Mouse (Mus musculus) ovary, adult 18-20 months (tissue): ENCODE measurements at regions not wholly inside any gene's neighbourhood (a gene's known extent, or its start where the extent isn't known, plus 50 kb on each side); places are given as distances from the start of the nearest gene placed in this dataset.

Experiments used
- DNase-seq: peaks from one replicate; pipeline ENCODE4 v3.0.0; 2022; ENCODE audit warnings: low spot score, mixed read lengths

DNA sequence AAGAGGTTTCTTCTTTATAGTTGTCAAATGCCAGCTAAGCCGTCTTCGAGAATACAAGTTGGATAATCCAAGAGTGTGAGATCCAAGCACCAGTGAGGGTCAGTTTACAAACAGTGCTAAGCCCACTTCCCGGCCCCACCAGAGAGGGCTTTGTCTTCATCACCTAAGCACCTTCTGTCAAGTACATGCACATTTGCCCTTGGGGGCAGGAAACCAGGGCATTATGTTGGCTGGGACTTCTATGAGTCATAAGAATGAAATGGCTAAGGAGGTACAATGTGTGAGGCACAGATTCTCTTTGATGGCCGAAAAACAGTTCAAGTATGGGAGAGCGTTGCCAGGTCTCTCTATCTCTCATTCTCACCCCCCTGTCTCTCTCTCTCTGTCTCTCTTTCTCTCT, 387.1 kb downstream of the Nedd1 start:
- no peak for DNase-seq

DNA sequence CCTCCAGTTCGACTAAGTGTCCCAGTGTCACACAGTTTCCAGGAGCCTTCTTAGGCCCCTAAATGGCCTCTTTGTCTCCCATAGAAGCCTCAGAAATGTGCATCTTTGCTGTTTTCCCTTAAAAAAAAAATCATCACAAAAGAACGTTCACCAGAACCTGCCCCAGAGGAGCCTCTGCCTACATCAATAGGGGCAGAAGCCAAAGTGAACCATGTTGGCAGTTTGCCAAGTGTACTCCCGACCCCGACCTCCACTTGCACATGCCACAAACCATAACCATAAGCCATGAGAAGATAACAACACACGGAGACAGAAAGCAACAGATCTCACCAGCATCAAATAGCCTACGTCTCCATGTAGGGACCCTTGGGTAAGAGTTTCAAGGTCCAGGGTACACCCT, 388.4 kb downstream of the Nedd1 start:
- DNase-seq: no peak

DNA sequence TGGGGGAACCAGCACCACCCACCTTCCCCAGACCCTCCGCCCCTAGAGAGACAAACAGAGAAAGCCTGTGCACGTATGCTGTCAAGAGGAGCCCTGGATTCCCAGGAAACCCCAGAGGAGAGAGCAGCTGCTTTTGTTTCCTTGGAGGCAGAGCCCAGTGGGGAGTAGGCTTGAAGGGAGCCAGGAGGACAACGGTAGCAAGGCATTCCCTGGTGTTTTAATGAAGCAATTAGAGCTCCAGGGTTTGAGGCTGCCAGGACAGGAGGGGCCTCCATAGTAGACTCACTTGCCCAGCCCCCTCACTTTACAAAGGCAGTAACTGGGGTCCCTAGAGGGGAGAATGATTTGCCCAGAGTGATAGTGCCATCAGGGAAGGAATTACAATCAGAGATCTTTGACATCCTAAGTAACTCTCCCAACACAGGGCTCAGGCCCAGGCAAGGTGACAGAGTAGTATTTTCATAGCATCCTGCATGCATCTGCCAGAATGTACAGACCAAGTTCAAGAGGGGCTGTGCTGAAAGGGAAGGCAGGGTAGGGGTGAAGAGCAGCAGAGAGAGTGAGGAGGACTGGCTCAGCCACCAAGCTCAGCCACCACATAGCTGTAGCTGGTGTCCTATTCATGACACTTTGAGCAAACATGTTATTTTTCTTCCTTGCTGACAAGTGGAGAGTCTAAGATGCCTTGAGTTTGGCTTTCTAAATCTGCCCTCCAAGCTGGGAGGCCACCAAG, 389.0 kb downstream of the Nedd1 start:
- DNase-seq: no peak

DNA sequence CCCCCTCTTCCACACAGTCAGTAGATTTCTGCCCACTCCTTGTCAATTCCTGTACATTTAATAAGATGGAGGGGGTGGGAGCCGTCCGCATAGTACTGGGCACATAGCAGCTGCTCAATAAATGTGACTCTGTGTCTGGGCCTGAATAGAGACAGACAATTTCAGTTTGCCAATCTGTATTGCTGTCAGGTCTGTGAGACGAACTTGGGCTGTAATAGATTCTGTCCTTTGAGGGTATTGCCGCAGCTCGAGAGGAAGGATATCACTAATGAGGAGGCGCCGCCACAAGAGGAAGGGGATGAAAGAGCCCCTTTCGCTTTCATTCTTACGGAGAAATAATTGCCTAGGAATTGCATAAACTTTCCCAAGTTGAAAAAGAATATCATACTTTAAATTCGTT, 392.1 kb downstream of the Nedd1 start:
- DNase-seq: no peak

DNA sequence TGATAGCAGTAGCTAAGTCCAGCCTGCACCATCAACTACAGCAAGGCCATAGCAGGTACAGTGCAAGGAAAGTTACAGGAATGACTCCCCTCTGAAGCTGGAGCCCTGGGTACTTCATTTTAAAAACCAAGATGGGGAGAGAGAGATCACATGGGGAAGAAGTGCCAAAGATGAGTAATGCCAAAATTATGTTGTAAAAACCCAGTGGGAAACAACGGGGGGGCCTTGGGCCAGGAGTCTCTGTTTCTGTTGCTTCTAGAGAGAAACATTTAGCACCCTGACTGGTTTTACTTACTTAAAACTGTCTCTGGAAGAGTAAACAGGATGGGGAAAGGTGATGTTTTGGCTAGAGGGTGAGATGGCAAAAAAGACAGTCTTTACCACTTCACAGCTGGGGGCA, 392.6 kb downstream of the Nedd1 start:
- no peak for DNase-seq

DNA sequence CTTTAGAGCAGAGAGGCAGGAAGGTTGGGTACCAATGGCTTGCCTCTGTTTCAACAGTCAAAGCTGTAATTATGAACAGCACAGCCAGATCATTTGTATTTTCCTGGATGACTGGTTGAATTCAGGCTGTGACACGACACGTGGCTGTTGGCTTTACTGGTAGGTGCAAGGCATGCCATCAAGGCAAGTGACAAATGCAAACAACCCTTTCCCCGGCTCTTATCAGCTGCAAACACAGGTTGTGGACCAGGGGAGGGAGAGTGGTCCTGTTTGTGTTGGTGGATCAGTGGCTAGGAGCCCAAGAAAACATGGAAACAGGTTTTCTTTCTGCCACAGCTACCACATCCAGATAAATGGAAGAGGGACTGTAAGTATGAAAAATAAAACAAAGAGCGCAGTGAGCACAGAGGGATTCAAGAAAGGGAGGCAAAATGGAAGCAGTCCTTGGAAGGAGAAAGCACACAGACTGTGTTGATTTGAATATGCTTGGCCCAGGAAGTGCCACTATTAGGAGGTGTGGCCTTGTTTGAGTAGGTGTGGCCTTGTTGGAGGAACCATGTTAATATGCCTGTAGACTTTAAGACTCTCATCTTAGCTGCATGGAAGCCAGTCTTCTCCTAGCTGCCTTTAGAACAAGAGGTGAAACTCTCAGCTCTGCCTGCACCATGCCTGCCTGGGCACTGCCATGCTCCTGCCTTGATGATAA, 396.8 kb downstream of the Nedd1 start:
- DNase-seq: no peak

DNA sequence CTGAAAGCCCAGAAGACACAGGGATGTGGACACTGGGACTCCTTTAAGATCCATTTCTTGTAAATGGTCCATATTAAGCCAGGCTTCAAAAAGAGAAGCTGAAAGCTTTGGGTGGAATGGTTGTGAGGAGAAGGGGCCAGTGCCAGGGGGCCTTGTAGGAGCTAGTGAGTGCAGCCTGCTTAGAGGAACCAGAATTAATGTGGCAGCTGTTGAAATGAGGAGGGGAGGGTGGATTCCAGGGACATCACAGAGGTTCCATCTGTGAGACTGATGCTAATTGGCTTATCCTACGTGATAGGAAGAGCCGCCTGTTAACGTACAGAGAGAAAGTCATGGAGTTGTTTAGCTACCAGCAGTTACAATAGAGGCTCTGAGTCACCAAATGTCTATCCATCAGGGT, 407.6 kb downstream of the Nedd1 start:
- no peak for DNase-seq

DNA sequence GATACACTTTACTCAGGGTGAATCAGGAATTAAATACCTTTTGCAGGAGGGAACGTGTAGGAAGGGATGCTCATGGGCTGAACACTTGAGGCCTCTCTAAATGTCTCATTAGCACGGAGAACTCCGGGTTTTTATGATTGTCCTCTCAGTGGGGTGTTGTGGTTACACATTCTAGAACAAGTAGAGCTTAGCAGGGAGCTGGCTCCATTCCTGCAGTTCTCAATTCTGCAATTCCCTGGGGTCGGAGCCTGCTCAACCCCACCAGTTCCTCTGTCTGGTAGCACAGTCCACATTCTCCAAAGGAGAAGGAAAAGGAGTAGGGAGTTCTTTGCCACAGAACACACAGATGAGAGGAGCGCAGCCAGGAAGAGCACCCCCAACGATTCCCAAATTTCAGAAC, 409.9 kb downstream of the Nedd1 start:
- no peak for DNase-seq

DNA sequence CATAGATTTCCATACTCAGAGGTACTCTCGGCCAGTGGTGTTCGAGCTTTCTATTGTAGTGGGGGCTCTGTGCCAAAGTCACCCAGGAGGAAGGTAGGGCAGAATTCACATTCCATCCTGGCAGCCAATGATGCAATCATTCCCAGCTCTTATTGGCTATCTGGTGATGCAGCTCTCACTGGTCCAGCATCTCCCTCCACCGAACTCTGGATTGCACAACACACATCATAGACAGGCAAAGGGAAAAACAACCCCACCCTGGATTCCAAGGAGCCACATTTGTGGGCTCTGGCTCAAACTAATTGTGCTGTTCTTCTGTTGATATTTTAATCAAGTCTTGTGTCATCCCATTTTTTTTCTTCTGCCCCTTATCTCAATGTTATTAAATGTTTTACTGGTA, 413.6 kb downstream of the Nedd1 start:
- no peak for DNase-seq

DNA sequence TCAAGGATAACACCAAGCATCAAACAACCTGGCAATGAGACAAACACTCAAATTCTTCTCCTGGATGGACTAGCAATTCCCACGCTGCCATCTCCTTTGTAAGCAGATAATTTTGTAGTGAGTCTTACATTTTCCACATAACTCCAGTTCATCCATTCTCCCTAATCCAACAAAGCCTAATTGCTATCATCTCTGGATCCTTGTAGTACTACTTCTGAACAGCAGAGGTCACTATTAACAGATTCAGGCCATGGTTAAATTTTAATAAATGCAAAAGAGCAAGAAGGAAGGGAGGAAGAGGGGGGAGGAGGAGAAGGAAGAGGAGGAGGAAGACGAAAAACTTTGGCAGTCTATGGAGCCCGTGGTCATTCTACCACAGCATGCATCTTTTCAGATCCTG, 414.4 kb downstream of the Nedd1 start:
- DNase-seq: no peak

DNA sequence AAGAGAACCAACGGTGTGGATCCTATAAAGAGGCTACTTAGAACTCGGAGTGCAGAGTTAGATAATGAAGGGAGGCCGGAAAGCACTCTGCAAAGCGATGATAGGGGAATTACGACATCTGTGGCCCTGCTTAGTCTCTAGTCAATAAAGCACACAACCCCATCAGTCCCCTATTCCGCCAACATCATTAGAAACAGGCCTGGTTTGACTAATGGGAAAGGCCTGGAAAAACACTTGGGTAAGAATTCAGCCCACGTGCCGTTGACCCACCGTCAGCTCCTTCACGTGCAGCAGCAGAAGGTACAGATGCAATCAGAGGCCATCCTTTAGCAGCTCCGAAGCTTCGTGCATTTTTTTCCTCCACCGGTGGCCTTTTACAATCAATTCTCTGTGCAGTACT, 423.5 kb downstream of the Nedd1 start:
- no peak for DNase-seq

DNA sequence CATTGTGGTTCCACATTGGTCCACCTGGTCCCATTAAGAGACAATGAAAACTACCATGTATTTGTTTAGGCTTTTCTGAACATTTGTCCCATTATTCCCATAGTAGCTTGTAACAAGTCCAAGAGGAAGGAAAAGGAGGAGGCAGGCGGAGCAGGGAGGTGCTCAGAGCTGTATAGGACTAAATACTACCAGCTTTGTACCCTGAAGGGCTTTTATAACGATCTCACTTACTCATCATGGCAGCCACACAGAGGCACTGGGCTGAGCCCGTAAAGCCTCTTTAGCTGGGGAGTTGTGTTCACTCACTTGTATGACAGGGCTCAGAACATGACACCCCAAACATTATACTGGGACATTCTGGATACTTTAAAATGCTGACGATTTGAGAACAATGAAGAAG, 425.4 kb downstream of the Nedd1 start:
- DNase-seq: no peak

DNA sequence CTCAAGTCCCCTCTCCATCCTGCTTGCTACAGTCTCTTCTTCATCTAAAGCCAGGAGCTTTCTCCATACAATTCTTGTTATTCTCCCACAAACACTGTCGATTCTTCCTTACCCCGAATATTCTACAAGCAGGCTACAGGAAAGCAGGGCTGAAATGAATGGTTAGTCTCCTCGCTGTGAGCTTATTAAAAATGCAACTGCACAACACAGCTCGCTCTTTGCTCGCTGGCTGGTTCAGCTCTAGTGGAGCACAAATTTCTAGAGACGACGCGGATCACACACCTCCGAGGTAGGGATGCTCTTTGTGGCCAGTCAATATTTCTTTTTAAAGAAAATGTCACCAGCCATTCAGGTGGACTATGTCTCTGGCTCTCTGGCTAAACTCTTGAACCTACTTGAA, 425.9 kb downstream of the Nedd1 start:
- no peak for DNase-seq

DNA sequence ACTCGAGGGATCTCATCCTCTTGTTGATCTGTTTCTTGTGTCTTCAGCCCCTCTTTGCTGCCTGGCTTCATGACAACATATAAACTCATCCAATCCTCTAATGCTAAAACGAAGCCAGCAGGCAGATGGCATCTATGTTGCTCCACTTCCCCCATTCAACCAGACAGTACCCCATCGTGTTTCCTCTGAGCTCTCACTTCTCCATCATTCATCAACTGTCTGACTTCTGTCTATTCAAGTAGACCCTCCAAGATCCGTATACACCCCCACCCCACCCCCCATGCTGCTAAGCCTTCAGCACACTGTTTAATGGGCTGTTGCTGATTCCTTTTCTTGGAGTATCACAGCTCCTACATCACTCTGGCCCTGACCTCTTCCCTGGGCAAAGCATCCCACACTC, 429.0 kb downstream of the Nedd1 start:
- no peak for DNase-seq

DNA sequence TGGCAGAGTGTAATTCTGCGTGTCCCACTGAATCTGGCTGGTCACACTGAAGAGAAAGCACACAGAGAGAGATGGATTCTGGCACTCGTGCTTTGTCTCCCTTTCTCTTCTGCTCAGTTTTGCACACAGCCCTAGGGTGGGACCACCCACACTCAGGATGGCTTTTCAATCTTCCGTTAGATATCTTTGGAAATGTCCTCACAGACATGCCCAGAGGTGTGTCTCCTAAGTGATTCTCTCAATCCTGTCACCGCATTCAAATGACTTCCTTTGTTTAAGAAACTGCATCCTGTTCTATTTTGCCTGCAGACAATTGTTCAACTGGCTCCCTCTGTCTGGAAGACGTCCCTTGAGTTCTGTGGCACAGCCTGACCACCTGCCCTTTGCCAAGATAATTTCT, 433.0 kb downstream of the Nedd1 start:
- no peak for DNase-seq

DNA sequence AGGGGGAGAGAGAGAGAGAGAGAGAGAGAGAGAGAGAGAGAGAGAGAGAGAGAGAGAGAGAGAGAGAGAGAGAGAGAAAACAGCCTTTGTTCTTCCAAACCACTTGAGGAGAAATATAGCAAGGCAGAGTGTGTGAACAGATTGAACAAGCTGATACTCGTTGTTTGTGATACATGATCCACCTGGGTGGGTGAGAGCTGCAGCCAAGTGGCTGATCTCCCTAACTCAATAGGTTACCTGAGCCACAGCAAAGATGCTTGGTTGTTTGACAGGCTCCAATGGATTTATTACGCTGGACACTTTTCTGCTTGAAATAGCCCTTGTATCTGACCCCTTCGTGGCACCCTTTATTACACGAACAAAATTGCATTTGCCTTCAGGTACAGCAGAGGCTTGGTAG, 438.0 kb downstream of the Nedd1 start:
- no peak for DNase-seq

DNA sequence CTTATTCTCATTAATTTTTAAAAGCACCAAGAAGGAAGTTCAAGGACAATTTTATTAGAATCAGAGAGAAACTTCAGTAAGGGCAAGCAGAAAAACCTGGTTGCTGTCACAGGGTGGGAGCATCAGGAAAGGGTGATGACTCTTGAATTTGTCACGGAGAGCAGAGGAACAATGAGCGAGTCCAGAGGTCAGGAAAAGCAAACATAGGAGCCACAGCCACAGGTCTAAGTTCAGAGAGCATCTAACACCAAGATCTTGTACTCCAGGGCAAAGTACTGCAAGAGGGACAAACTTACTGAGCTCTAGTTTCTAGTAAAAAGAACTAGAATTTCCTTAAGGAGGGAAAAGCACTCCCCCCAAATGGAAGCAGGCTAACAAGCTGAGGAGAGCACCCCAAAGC, 444.2 kb downstream of the Nedd1 start:
- no peak for DNase-seq

DNA sequence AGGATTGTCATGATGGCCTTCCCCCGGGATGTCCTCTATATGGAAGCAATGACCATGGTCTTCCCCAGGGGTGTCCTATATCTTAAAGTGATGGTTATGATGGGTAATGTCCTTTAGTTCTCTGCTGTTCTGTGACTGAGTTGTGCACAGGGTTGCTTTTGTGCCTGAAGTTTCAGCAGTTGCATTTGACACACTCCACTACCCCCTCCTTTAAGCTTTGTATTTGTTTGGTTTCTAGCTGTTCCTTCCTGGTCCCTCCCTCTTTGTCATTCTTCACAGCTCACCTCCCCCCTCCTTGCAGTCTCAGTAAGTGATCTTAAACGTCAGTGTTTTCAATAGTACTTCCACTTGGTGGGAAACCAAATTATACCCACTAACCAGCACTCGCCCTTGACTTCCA, 464.4 kb downstream of the Nedd1 start:
- DNase-seq: no peak

DNA sequence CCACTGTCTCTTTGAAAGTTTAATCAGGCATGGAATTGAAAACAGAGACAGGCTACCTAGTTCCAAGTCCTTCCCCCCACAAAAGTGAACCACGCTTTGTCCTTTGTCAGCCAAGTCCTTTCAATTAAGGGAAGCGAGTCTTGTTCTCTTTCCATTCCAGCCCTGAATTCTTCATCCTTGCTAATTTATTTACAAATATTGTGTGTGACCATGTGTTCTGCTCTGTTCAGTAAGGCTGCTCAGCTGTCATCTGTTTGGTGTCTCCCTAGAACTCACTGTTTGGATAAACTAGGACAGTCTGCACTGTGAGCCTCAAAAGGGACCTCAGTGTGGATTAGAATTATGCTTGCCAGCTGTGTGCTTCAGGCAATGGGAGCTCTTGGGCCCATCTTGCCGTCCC, 473.6 kb downstream of the Nedd1 start:
- no peak for DNase-seq

DNA sequence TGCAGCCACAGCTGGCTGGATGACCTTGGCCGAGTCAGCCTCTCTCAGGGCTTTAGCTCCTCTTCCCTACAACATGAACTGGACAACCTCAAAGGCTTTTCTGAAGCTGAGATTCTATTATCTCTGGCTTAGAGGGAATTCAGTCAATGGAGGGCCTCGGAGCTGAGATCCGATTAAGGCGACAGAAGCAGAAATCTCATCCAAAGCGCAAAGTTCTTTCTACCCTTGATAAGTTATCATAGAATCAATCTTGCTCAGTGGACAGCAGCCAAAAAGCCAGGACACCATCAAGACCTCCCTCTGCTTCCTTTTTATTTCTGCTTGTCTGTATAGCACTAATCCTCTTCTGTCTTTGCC, 474.8 kb downstream of the Nedd1 start:
- DNase-seq: no peak

DNA sequence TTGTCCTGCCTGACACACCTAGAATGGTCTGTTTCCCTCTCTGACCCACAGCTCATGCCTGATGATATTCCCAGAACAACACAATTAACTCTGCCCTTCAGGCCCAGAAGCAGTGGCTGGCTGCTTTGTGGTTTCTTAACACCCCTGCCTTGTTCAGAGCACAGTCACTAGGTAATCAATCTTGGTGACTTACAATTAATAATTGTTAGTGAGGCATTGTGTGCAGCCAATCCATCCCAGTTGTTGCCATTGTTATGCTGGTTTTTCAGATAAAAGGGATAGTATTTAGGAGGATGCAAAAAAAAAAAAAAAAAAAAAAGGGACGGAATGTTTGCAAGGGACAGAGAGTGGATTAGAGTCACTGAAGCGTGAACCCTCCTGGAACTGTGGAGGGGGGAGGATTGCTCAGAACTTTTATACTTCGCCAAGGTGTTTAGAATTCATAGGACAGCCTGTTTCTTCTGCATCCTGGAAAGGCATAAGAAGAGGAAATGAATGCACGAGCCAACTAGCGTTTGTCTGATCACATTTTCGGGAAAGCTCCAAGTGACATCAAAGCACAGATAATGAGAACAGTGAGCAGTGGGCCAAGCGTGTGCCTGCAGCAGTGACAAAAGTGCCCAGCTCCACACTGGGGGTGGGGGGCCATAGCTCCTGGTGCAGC, 475.3 kb downstream of the Nedd1 start:
- DNase-seq: no peak

DNA sequence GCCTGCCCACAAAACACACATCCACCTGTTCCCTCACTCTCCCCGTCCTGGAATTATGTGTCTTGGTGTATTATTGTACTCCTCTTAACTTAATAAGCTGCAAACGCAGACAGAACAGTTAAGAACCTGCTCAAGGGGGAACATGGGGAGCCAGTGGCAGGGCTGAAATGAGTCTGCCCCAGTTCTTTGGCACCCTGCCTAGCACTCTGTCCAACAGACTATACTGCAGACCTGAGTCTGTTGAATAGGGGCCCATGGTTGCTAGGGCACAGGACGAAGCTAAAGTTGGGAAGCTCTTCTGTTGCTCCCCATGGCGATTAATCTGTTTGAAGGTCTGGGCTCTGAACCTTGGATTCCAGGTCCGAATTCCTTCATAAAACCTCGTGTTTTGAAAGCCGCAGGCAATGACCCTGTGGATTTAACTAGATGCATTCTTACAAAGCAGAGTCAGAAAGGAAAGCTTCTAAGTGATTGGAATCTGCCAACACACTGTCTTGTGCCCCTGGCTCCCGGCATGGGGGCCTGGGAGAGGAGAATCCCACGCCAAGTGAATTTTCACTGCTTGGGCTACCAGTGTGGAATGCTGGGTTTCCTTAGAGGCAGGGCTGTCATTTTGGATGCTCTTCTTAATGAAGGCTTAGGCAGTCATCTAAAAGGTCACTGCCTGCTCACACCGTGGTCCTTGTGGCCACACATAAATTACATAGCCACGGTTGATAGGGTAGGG, 479.3 kb downstream of the Nedd1 start:
- DNase-seq: no peak

DNA sequence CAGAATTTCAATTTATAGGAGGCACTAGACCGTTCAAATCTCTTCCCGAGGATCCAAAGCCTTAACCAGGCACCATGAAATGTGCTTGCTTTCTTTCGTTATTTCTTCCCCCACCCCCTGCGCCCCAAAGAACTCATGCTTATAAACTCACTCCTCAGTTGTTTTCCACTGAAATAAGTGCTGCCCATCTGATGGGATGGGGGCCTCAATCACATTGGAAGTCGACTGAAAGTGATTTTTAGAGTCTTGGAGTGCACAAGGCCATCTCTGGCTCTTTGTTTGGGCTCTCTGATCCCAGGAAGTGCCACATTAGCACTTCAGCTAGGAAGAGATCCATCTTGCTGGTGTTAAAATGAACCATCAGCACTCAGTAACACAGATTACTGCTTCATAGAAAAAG, 484.3 kb downstream of the Nedd1 start:
- DNase-seq: no peak
